Mouse (Mus musculus) CH12.LX (cell line): ENCODE measurements around the gene Zbed3. TPM values are rescaled to one million over a fixed set of nuclear protein-coding genes. Genes with fewer than 3 reads are reported as not detected.

Experiments
- DNase-seq: peaks from one replicate; pipeline ENCODE4 v3.0.0-alpha.2; 2013; ENCODE audit errors: extremely low read depth
- H3K27ac ChIP-seq: 2 replicates; pipeline ENCODE4 v1.5.1; 2012; ENCODE audit warnings: low read depth, mild to moderate bottlenecking, control low read depth, moderate library complexity; ENCODE audit not compliant: insufficient read depth
- H3K27me3 ChIP-seq: replicated peaks from 2 replicates; pipeline ENCODE3; 2012; ENCODE audit warnings: inconsistent platforms
- H3K36me3 ChIP-seq, 2 experiments: replicated peaks in 1 of 2; 2 replicates each; pipeline versions ENCODE3 to v1.6.1; 2012; ENCODE audit warnings: inconsistent platforms in 1 of 2, low read length in 1 of 2, mild to moderate bottlenecking in 1 of 2, mixed read lengths in 1 of 2, moderate library complexity in 1 of 2; ENCODE audit not compliant: control insufficient read depth in 1 of 2, insufficient read depth in 1 of 2
- H3K4me1 ChIP-seq, 2 experiments: 2 replicates each; pipeline ENCODE4 v1.6.1; 2012; ENCODE audit warnings: inconsistent platforms in 1 of 2, moderate library complexity in 1 of 2; ENCODE audit not compliant: insufficient read depth in 2 of 2, control insufficient read depth in 1 of 2
- H3K4me2 ChIP-seq: 2 replicates; pipeline ENCODE4 v1.6.1; 2012; ENCODE audit warnings: low read depth, mild to moderate bottlenecking, control low read depth; ENCODE audit not compliant: poor library complexity, insufficient read depth, severe bottlenecking
- H3K4me3 ChIP-seq, 3 experiments: fragments of 150-350 bp in 1 of 3; sonication (generic) in 1 of 3; replicated peaks in 1 of 3; 2 replicates each; pipeline versions ENCODE3 to v1.5.1; 2011 to 2012; ENCODE audit warnings: low read depth in 2 of 3, low read length in 2 of 3, mild to moderate bottlenecking in 2 of 3, moderate library complexity in 2 of 3, control low read depth in 1 of 3, improper control_type of control experiment in 1 of 3, inconsistent platforms in 1 of 3, mixed read lengths in 1 of 3; ENCODE audit not compliant: poor library complexity in 1 of 3
- H3K79me2 ChIP-seq: replicated peaks from 2 replicates; pipeline ENCODE4 v1.6.1; 2012; ENCODE audit warnings: mild to moderate bottlenecking, moderate library complexity; ENCODE audit not compliant: control insufficient read depth, poor library complexity, insufficient read depth, severe bottlenecking; ENCODE audit errors: extremely low read depth
- H3K9ac ChIP-seq: 2 replicates; pipeline ENCODE4 v1.6.1; 2012; ENCODE audit warnings: low read depth, mild to moderate bottlenecking, control low read depth, moderate library complexity; ENCODE audit not compliant: insufficient read depth
- H3K9me3 ChIP-seq: replicated peaks from 2 replicates; pipeline ENCODE3; 2012; ENCODE audit warnings: low read length, inconsistent platforms, mixed read lengths
- CHD2 ChIP-seq: IDR thresholded peaks from 2 replicates; pipeline ENCODE4 v1.6.1; 2011; ENCODE audit warnings: low read length, improper control_type of control experiment
- E2F4 ChIP-seq: IDR thresholded peaks from 2 replicates; pipeline ENCODE4 v1.6.1; 2011; ENCODE audit warnings: low read depth, low read length, improper control_type of control experiment; ENCODE audit not compliant: insufficient replicate concordance
- EP300 ChIP-seq: IDR thresholded peaks from 2 replicates; pipeline ENCODE4 v1.6.1; 2011; ENCODE audit warnings: low read length, improper control_type of control experiment
- GABPA ChIP-seq: IDR thresholded peaks from 2 replicates; pipeline ENCODE4 v1.6.1; 2012; ENCODE audit warnings: low read depth, low read length, improper control_type of control experiment, inconsistent platforms; ENCODE audit not compliant: insufficient replicate concordance
- HCFC1 ChIP-seq: IDR thresholded peaks from 2 replicates; pipeline ENCODE4 v1.6.1; 2012; ENCODE audit warnings: low read depth, mild to moderate bottlenecking, inconsistent platforms, low read length, improper control_type of control experiment
- IRF4 ChIP-seq: IDR thresholded peaks from 2 replicates; pipeline ENCODE4 v1.6.1; 2014; ENCODE audit warnings: low read depth, mild to moderate bottlenecking, inconsistent platforms, low read length, improper control_type of control experiment
- JUN ChIP-seq: IDR thresholded peaks from 2 replicates; pipeline ENCODE4 v1.6.1; 2011; ENCODE audit warnings: low read depth, mild to moderate bottlenecking, low read length, improper control_type of control experiment, moderate library complexity; ENCODE audit not compliant: insufficient read depth
- JUND ChIP-seq: conservative IDR thresholded peaks from 2 replicates; pipeline ENCODE4 v1.6.1; 2011; ENCODE audit warnings: low read depth, low read length, improper control_type of control experiment
- KAT2A ChIP-seq: IDR thresholded peaks from 2 replicates; pipeline ENCODE4 v1.6.1; 2012; ENCODE audit warnings: low read length, improper control_type of control experiment, inconsistent platforms; ENCODE audit not compliant: insufficient replicate concordance
- MAFK ChIP-seq: IDR thresholded peaks from 2 replicates; pipeline ENCODE4 v1.6.1; 2011; ENCODE audit warnings: low read length, improper control_type of control experiment; ENCODE audit not compliant: insufficient replicate concordance
- MAX ChIP-seq: IDR thresholded peaks from 2 replicates; pipeline ENCODE4 v1.6.1; 2011; ENCODE audit warnings: low read length, improper control_type of control experiment
- MAZ ChIP-seq: IDR thresholded peaks from 2 replicates; pipeline ENCODE4 v1.6.1; 2012; ENCODE audit warnings: low read depth, mild to moderate bottlenecking, inconsistent platforms, low read length, improper control_type of control experiment, moderate library complexity
- MXI1 ChIP-seq: IDR thresholded peaks from 2 replicates; pipeline ENCODE4 v1.6.1; 2011; ENCODE audit warnings: mild to moderate bottlenecking, low read depth, low read length, improper control_type of control experiment
- NELFE ChIP-seq: IDR thresholded peaks from 2 replicates; pipeline ENCODE4 v1.6.1; 2011; ENCODE audit warnings: low read depth, low read length, improper control_type of control experiment
- NRF1 ChIP-seq: IDR thresholded peaks from 2 replicates; pipeline ENCODE4 v1.6.1; 2014; ENCODE audit warnings: low read depth, mild to moderate bottlenecking, inconsistent platforms, low read length, improper control_type of control experiment, moderate library complexity
- POLR2A ChIP-seq: IDR thresholded peaks from 2 replicates; pipeline ENCODE4 v1.6.1; 2011; ENCODE audit warnings: low read depth, mild to moderate bottlenecking, improper control_type of control experiment, low read length
- POLR2AphosphoS2 ChIP-seq: IDR thresholded peaks from 2 replicates; pipeline ENCODE4 v1.6.1; 2011; ENCODE audit warnings: low read depth, low read length, improper control_type of control experiment
- RAD21 ChIP-seq: IDR thresholded peaks from 2 replicates; pipeline ENCODE4 v1.6.1; 2011; ENCODE audit warnings: low read depth, mild to moderate bottlenecking, low read length, improper control_type of control experiment, moderate library complexity
- RCOR1 ChIP-seq: conservative IDR thresholded peaks from 2 replicates; pipeline ENCODE4 v1.6.1; 2012; ENCODE audit warnings: low read depth, mild to moderate bottlenecking, inconsistent platforms, low read length, improper control_type of control experiment
- SIN3A ChIP-seq: IDR thresholded peaks from 2 replicates; pipeline ENCODE4 v1.6.1; 2012; ENCODE audit warnings: low read length, improper control_type of control experiment, inconsistent platforms
- TCF12 ChIP-seq: IDR thresholded peaks from 2 replicates; pipeline ENCODE4 v1.6.1; 2014; ENCODE audit warnings: low read depth, mild to moderate bottlenecking, inconsistent platforms, low read length, improper control_type of control experiment
- USF1 ChIP-seq: IDR thresholded peaks from 2 replicates; pipeline ENCODE4 v1.6.1; 2014; ENCODE audit warnings: low read depth, mild to moderate bottlenecking, inconsistent platforms, low read length, improper control_type of control experiment
- ZC3H11A ChIP-seq: IDR thresholded peaks from 2 replicates; pipeline ENCODE4 v1.6.1; 2012; ENCODE audit warnings: low read depth, mild to moderate bottlenecking, inconsistent platforms, low read length, improper control_type of control experiment
- ZMIZ1 ChIP-seq: IDR thresholded peaks from 2 replicates; pipeline ENCODE4 v1.6.1; 2012; ENCODE audit warnings: low read depth, mild to moderate bottlenecking, inconsistent platforms, low read length, improper control_type of control experiment
- ZNF384 ChIP-seq: IDR thresholded peaks from 2 replicates; pipeline ENCODE4 v1.6.1; 2012; ENCODE audit warnings: low read depth, low read length, improper control_type of control experiment, inconsistent platforms
- dilution Hi-C: fragments of 300-500 bp; cut with MboI; formaldehyde crosslinking; loops from 2 replicates; pipeline ENCODE4 v1.14.3; 2020; ENCODE audit warnings: low sequenced_read_pairs; ENCODE audit not compliant: extremely low pct_unique_long_range_greater_than_20kb, extremely low pct_ligation_motif_present
- in situ Hi-C: fragments of 300-500 bp; cut with MboI; formaldehyde crosslinking; loops from 3 replicates; pipeline ENCODE4 v1.14.3; 2019; ENCODE audit warnings: low sequenced_read_pairs, low pct_ligation_motif_present, low pct_unique_long_range_greater_than_20kb, mixed read lengths
- polyA plus RNA-seq: library from polyadenylated mRNA; unstranded; fragments of >175 nt; gene quantifications from 2 replicates; pipeline ENCODE4 v1.2.1, GENCODE M21; 2012; ENCODE audit warnings: low read depth; ENCODE audit not compliant: insufficient read length
- total RNA-seq, 2 experiments: library from RNA; depleted of rRNA; stranded (reverse); fragments of 300-350 nt in 1 of 2; fragments of >200 nt in 1 of 2; gene quantifications; 2 replicates each; pipeline ENCODE4 v1.2.3; 2012 to 2014

Zbed3 gene
- total and polyA plus RNA-seq, 3 experiments: 7.6 to 50.3 (median 8.2) TPM

DNA sequence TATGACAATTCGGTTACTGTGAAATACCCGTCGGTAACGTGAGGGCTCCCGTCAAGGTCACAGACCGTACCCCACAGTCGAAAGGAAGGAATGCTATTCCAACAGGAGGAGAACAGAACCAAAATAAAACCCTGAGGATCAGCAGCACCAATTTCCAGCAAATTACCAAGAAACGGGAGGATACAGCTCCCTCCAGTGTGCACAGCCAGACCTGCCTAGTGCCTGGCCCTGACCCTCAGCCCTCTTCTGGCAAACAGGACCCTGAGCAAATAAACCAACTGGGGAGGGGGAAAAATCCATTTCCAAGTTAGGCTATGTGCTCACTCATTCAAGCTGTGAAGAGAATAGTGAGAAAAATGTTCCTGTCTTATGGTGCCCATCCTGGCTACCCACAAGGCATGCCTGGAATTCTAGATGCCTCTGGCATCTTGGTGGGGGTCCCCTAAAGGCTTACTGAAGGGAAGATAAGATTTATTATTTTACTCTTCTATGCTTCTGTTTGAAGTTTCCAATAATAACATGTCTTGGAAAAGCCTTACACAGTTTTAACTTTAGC, 16.2 kb upstream of the Zbed3 start:
- H3K79me2 ChIP-seq: no peaks in the 10 kb centered on the region
- peaks cover 4 to 13% of the 10 kb centered on the region in 2 experiments; a peak in 3 of 4 replicates for H3K4me1 ChIP-seq
- in situ Hi-C loops (no loop called here), dilution Hi-C loops (no loop called here)
- no peak overlapping the region for H3K27ac ChIP-seq
- H3K27me3 ChIP-seq: no peaks in the 10 kb centered on the region
- no peaks in the 10 kb centered on the region for H3K36me3 ChIP-seq
- no peak for DNase-seq
- TF ChIP-seq EP300: no peak
- TF ChIP-seq HCFC1: no peak
- TF ChIP-seq MAX: no peak
- no peak for TF ChIP-seq NRF1
- no peak for TF ChIP-seq POLR2A
- no peak for TF ChIP-seq GABPA
- TF ChIP-seq IRF4: no peak
- no peak for TF ChIP-seq ZNF384
- TF ChIP-seq MXI1: no peak
- TF ChIP-seq ZMIZ1: no peak
- TF ChIP-seq NELFE: no peak
- TF ChIP-seq CHD2: no peak
- no peak for TF ChIP-seq SIN3A
- TF ChIP-seq POLR2AphosphoS2: no peak
- TF ChIP-seq ZC3H11A: no peak
- H3K4me3 ChIP-seq: no peak overlapping the region
- H3K9ac ChIP-seq: no peak overlapping the region
- no peaks in the 10 kb centered on the region for H3K9me3 ChIP-seq
- no peak overlapping the region for H3K4me2 ChIP-seq

DNA sequence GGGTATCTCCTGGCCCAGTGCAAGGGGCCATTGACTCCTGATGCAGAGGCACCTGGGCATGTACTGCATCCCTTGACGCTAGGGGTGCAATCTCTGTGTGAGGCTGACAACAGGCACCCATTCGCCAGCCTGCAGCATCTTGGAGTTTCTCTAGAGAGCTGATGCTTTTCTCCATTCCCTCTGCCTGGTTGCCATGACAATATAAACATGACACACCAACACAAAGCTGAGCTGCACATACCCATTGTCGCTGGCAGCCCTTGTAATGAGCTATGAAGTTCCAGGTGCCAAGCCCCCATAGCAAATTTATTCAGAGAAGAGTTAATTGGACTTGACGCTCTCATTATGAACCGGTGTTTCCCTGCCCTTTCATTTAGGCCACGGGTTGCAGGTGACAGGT, 11.4 kb upstream of the Zbed3 start:
- H3K9ac ChIP-seq: no peak overlapping the region
- in situ Hi-C loops: no loop called here
- DNase-seq: no peak
- H3K9me3 ChIP-seq: no peaks in the 10 kb centered on the region
- no peak overlapping the region for H3K4me3 ChIP-seq
- TF ChIP-seq MAFK: no peak
- TF ChIP-seq MAZ: no peak
- TF ChIP-seq ZNF384: no peak
- no peak for TF ChIP-seq KAT2A
- TF ChIP-seq EP300: no peak
- no peak for TF ChIP-seq E2F4
- TF ChIP-seq TCF12: no peak
- no peak for TF ChIP-seq USF1
- no peak for TF ChIP-seq RCOR1
- TF ChIP-seq MXI1: no peak
- TF ChIP-seq RAD21: no peak
- no peak for TF ChIP-seq JUND
- TF ChIP-seq CHD2: no peak
- no peak for TF ChIP-seq JUN
- TF ChIP-seq, all 38 proteins: peak for 0
- dilution Hi-C loops: no loop called here
- Histone ChIP-seq H3K36me3 (no peaks in the 10 kb centered on the region), H3K4me1 (no peaks in the 10 kb centered on the region), H3K4me2 (no peak overlapping the region), H3K27me3 (peaks cover 2% of the 10 kb centered on the region), H3K27ac (no peak overlapping the region), H3K79me2 (no peaks in the 10 kb centered on the region)
